Mouse (Mus musculus): ENCODE measurements around the gene Rap2c.

Gene Rap2c

GRCm38 (mm10) chrX:50968157-50968932 is 49.5 kb downstream of the Rap2c start:
- no peak for DNase-seq

- no peak for DNase-seq
Observed at GRCm38 (mm10) chrX:50965157-50965556, 52.7 kb downstream of the Rap2c start.

GRCm38 (mm10) chrX:50962955-50963354 is 54.9 kb downstream of the Rap2c start:
- DNase-seq, result no peak
